Mouse (Mus musculus) left cerebral cortex, postnatal 10 days (tissue): ENCODE measurements around the gene Kifc3. TPM values are rescaled to one million over a fixed set of nuclear protein-coding genes. Genes with fewer than 3 reads are reported as not detected.
A peak's percentile ranks its signal among the peaks of the same experiment; 100 is the strongest.

Source experiments
- DNase-seq, 2 experiments: peaks; one replicate each; pipeline ENCODE4 v3.0.0; 2021 to 2022; ENCODE audit warnings: low spot score in 2 of 2, mixed read lengths in 1 of 2; ENCODE audit errors: extremely low spot score in 1 of 2
- intact Hi-C: fragments of 180-260 bp; cut with DNase I; formaldehyde crosslinking; loops from one replicate; pipeline ENCODE4 v1.15.1; 2025
- total RNA-seq, 2 experiments: library from RNA; stranded (reverse); gene quantifications; 2 replicates each; pipeline ENCODE4 v1.2.3; 2021

Gene Kifc3
- total RNA-seq, 2 experiments from 2014 or later, result 56.2 to 58.6 TPM

GRCm38 (mm10) chr8:95142075-95142831, 60.4 kb downstream of the Kifc3 start:
- intact Hi-C loops, result no loop called here
- DNase-seq, result peak; percentile 88 to 94

- intact Hi-C loops, result no loop called here
- DNase-seq, result no peak
Observed at GRCm38 (mm10) chr8:95141469-95142074, 61.0 kb downstream of the Kifc3 start.

GRCm38 (mm10) chr8:95141026-95141425, 61.6 kb downstream of the Kifc3 start:
- intact Hi-C loops, result no loop called here
- no peak for DNase-seq

GRCm38 (mm10) chr8:95140555-95140954, 62.1 kb downstream of the Kifc3 start:
- intact Hi-C loops, result no loop called here
- no peak for DNase-seq

- no peak for DNase-seq
- intact Hi-C loops, result no loop called here
Observed at GRCm38 (mm10) chr8:95139051-95139365, 63.6 kb downstream of the Kifc3 start.

- DNase-seq, result peak in 1 of 2 experiments; percentile 48
- intact Hi-C loops, result no loop called here
Observed at GRCm38 (mm10) chr8:95138341-95139050, 64.1 kb downstream of the Kifc3 start.

- DNase-seq, result peak in 1 of 2 experiments; percentile 60
- intact Hi-C loops, result loop anchor here (2.0 kb wide), 1 partner anchor 65 kb away; the partner anchor contains the start of gene Kifc3
Observed at GRCm38 (mm10) chr8:95137641-95138098, 64.9 kb downstream of the Kifc3 start.

- intact Hi-C loops, result loop anchor here (2.0 kb wide), 1 partner anchor 66 kb away; the partner anchor contains the start of gene Kifc3
- no peak for DNase-seq
Observed at GRCm38 (mm10) chr8:95137201-95137600, 65.4 kb downstream of the Kifc3 start.

- intact Hi-C loops, result loop anchor here (2.0 kb wide), 1 partner anchor 67 kb away; the partner anchor contains the start of gene Kifc3
- DNase-seq, result no peak
Observed at GRCm38 (mm10) chr8:95136218-95136617, 66.4 kb downstream of the Kifc3 start.

GRCm38 (mm10) chr8:95135242-95135641, 67.4 kb downstream of the Kifc3 start:
- intact Hi-C loops, result no loop called here

GRCm38 (mm10) chr8:95134186-95134585, 68.4 kb downstream of the Kifc3 start:
- DNase-seq, result no peak
- intact Hi-C loops, result no loop called here

More at GRCm38 (mm10) chr8:95135242-95135641, 67.4 kb downstream of the Kifc3 start:
- no peak for DNase-seq

GRCm38 (mm10) chr8:95131983-95132382, 70.6 kb downstream of the Kifc3 start:
- no peak for DNase-seq
- intact Hi-C loops, result no loop called here

- intact Hi-C loops, result no loop called here
- DNase-seq, result no peak
Observed at GRCm38 (mm10) chr8:95130966-95131537, 71.6 kb downstream of the Kifc3 start.

GRCm38 (mm10) chr8:95128750-95129260, 73.8 kb downstream of the Kifc3 start:
- intact Hi-C loops, result no loop called here
- DNase-seq, result no peak

- intact Hi-C loops, result no loop called here
- no peak for DNase-seq
Observed at GRCm38 (mm10) chr8:95127658-95128057, 75.0 kb downstream of the Kifc3 start.

- DNase-seq, result no peak
- intact Hi-C loops, result no loop called here
Observed at GRCm38 (mm10) chr8:95126497-95126896, 76.1 kb downstream of the Kifc3 start.

GRCm38 (mm10) chr8:95123455-95123854, 79.2 kb downstream of the Kifc3 start:
- no peak for DNase-seq
- intact Hi-C loops, result no loop called here

- no peak for DNase-seq
- intact Hi-C loops, result no loop called here
Observed at GRCm38 (mm10) chr8:95113750-95114149, 88.9 kb downstream of the Kifc3 start.

- no peak for DNase-seq
- intact Hi-C loops, result no loop called here
Observed at GRCm38 (mm10) chr8:95113108-95113507, 89.5 kb downstream of the Kifc3 start.
